Mouse (Mus musculus): ENCODE results near the gene Rprd1b. TPM values are rescaled to one million over a fixed set of nuclear protein-coding genes. Genes with fewer than 3 reads are reported as not detected.

The Rprd1b gene
- polyA plus RNA-seq, 1 experiment = 5.5 TPM

DNA sequence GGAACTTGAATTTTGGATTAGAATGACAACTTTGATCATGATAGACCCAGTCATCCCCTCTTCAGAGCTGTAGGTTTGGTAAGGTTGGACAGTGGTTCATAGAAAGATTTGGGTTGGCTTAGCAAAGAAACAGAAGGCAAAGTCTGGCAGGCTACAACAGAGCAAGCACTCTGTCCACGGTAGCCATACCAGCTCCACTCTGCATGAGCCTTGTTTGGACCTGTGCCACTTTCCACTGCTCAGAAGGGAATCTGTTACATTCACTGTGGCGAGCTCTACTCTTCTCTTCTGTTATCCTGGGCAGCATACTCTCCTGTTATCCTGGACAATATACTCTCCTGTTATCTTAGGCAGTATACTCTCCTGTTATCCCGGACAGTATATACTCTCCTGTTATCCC lies 29.5 kb upstream of the Rprd1b start:
- Histone ChIP-seq H3K27me3 (replicated peaks) (no peaks in the 10 kb centered on the region), H3K4me1 (peaks cover 38% of the 10 kb centered on the region), H3K9me3 (no peaks in the 10 kb centered on the region), H3K36me3 (replicated peaks; ENCODE audit: low read length) (peaks cover 81% of the 10 kb centered on the region), H3K4me3 (replicated peaks) (no peak overlapping the region)
- TF ChIP-seq GATA1 (IDR thresholded peaks at IDR 0.05; ENCODE audit: borderline replicate concordance, low read length) = no peak
- TF ChIP-seq FLI1 (IDR thresholded peaks at IDR 0.05; ENCODE audit: low read length) = no peak

DNA sequence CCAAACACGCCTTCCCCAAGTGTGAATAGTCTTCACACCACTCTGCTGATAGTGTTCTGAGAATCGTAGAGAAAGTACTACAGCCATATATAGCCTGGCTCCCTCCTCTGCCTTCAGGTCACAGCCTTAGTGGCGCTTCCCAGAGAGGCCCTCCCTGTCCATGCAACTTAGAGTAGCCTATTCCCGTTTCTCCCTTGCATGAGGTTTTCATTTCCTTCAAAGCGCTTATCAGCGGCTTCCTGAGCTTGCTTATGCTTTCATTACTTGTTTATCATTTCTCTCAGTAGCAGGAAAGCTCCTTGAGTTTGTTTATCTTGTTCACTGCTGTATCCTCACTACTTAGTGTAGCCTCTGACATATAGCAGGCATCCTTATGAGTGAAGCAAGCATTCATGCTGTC lies 23.7 kb upstream of the Rprd1b start:
- Histone ChIP-seq H3K4me3 (replicated peaks) (peak overlapping the region; percentile 20), H3K4me1 (peaks cover 39% of the 10 kb centered on the region), H3K9me3 (peaks cover 6% of the 10 kb centered on the region), H3K27me3 (replicated peaks) (no peaks in the 10 kb centered on the region), H3K36me3 (replicated peaks; ENCODE audit: low read length) (peaks cover 82% of the 10 kb centered on the region)
- no peak for TF ChIP-seq GATA1 (IDR thresholded peaks at IDR 0.05; ENCODE audit: borderline replicate concordance, low read length)
- no peak for TF ChIP-seq FLI1 (IDR thresholded peaks at IDR 0.05; ENCODE audit: low read length)

DNA sequence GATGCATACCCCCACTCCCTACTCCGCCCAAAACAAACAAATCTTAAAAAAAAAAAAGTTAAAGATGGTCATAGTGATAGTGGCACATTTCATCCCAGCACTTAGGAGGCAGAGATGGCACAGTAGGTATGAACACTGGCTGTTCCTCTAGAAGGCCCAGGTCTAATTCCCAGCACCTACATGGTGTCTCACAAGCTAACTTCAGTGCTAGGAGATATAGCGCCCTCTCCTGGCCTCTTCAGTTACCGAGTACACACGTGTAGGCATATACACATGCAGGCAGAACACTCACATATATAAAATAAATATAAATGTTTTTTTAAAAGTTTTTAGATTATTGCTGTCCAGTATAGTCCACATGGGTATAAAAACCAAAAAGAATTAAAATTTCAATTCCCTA lies 22.7 kb upstream of the Rprd1b start:
- Histone ChIP-seq H3K4me3 (replicated peaks) (no peak overlapping the region), H3K4me1 (peaks cover 44% of the 10 kb centered on the region), H3K27me3 (replicated peaks) (no peaks in the 10 kb centered on the region), H3K36me3 (replicated peaks; ENCODE audit: low read length) (peaks cover 81% of the 10 kb centered on the region), H3K9me3 (peaks cover 6% of the 10 kb centered on the region)
- TF ChIP-seq FLI1 (IDR thresholded peaks at IDR 0.05; ENCODE audit: low read length) (no peak), GATA1 (IDR thresholded peaks at IDR 0.05; ENCODE audit: borderline replicate concordance, low read length) (no peak)

DNA sequence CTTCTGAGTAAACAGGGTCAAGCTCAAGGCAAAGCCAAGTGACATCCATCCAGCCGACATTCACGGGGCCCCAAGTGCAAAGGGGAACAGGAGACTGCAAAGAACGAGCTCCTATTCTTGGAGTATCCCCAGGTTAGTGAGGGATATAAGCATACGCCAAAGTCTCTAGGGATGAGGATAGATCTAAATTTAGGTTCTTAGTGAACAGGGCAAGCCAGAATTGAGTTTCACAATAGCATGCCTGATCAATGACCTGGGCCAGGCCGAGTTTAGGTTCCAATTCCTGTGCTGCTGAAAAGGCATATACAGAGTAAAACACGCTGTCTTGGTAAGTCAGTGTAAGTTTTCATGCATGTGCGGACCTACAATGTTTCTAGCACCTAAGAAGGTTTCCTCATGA lies 18.9 kb upstream of the Rprd1b start:
- H3K36me3 ChIP-seq (replicated peaks; ENCODE audit: low read length) = peaks cover 64% of the 10 kb centered on the region
- no peak overlapping the region for H3K4me3 ChIP-seq (replicated peaks)
- no peaks in the 10 kb centered on the region for H3K27me3 ChIP-seq (replicated peaks)
- peaks cover 38% of the 10 kb centered on the region for H3K4me1 ChIP-seq
- no peak for TF ChIP-seq GATA1 (IDR thresholded peaks at IDR 0.05; ENCODE audit: borderline replicate concordance, low read length)
- no peak for TF ChIP-seq FLI1 (IDR thresholded peaks at IDR 0.05; ENCODE audit: low read length)
- peaks cover 3% of the 10 kb centered on the region; the same call in 1 of the 2 replicates for H3K9me3 ChIP-seq

DNA sequence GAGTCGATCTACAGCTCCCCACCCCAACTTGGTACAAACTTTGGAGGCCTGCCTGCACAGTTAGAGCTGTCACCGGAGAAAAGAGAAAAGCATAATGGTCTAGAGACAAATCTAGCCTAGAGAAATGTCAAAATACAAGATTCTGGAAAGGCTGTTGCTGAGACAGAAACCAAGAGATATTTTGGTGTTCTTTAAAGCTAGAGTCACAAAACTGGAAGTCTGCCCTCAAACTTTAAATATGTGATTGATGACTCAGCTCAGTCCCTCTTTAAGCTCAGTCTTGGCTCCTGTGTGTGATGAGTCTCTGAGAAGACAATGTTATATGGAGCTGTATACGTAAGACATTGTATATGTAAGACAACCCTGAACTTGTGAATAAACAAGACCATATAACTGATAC lies 15.7 kb upstream of the Rprd1b start:
- H3K36me3 ChIP-seq (replicated peaks; ENCODE audit: low read length) = peaks cover 39% of the 10 kb centered on the region
- no peaks in the 10 kb centered on the region for H3K9me3 ChIP-seq
- peaks cover 20% of the 10 kb centered on the region for H3K4me1 ChIP-seq
- no peak overlapping the region for H3K4me3 ChIP-seq (replicated peaks)
- TF ChIP-seq FLI1 (IDR thresholded peaks at IDR 0.05; ENCODE audit: low read length) (no peak), GATA1 (IDR thresholded peaks at IDR 0.05; ENCODE audit: borderline replicate concordance, low read length) (no peak)
- no peaks in the 10 kb centered on the region for H3K27me3 ChIP-seq (replicated peaks)

DNA sequence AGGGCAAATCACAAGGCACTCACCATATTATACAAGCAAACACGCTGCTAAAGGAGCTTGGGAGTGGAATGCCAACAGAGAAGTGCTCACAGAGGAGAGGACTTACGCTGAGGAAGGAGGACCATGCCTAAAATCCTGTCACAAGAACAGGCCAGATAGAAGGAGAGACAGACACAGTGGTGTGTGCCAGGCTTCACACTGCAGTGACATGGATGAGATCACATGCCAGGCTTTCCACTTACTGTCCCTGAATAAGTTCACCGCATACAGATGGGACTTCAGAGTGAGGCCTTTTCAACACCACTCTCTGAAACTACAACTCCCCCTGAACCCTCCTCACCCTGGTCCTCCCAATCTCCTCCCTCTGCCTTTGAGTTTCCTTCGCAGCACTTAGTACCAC lies 11.0 kb upstream of the Rprd1b start:
- Histone ChIP-seq H3K36me3 (replicated peaks; ENCODE audit: low read length) (peaks cover 10% of the 10 kb centered on the region), H3K4me1 (peaks cover 31% of the 10 kb centered on the region)
- TF ChIP-seq FLI1 (IDR thresholded peaks at IDR 0.05; ENCODE audit: low read length) (no peak), GATA1 (IDR thresholded peaks at IDR 0.05; ENCODE audit: borderline replicate concordance, low read length) (no peak)

DNA sequence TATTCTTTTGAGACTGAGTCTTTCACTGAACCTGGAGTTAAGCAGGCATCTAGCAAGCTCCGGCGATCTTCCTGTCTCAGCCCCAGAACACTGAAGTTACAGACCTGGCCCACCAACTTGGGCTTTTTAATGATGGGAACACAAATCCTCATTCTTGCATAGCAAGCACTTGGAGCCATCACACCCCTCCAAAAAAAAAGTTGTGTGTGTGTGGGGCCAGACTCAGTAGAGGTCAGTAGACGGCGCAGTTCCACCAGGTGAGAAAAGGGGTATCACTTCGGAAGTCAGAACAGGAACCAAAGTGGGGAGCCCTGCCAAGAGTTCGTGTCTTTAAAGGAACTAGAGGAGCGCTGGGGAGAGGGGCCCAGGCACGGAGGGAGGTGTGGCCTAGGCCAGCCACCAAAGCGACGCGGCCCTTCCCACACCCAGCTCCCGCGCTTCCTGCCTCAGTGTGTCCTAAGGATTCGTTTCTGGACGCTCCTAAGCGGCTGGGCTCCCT lies 393 bp upstream of the Rprd1b start:
- peaks cover 53% of the 10 kb centered on the region for H3K4me1 ChIP-seq

More for the DNA sequence above, 11.0 kb upstream of the Rprd1b start:
- Histone ChIP-seq H3K9me3 (no peaks in the 10 kb centered on the region), H3K27me3 (replicated peaks) (no peaks in the 10 kb centered on the region), H3K4me3 (replicated peaks) (no peak overlapping the region)

GRCm38 (mm10) chr2:158030007-158030406 lies 1.7 kb downstream of the Rprd1b start:
- peaks cover 57% of the 10 kb centered on the region for H3K4me1 ChIP-seq
- TF ChIP-seq GATA1 (IDR thresholded peaks at IDR 0.05; ENCODE audit: borderline replicate concordance, low read length) = no peak
- TF ChIP-seq FLI1 (IDR thresholded peaks at IDR 0.05; ENCODE audit: low read length) = no peak
- peaks cover 10% of the 10 kb centered on the region for H3K36me3 ChIP-seq (replicated peaks; ENCODE audit: low read length)

More for the DNA sequence above, 393 bp upstream of the Rprd1b start:
- Histone ChIP-seq H3K27me3 (replicated peaks) (no peaks in the 10 kb centered on the region), H3K9me3 (no peaks in the 10 kb centered on the region), H3K36me3 (replicated peaks; ENCODE audit: low read length) (peaks cover 3% of the 10 kb centered on the region), H3K4me3 (replicated peaks) (peak overlapping the region; percentile 94)
- TF ChIP-seq FLI1 (IDR thresholded peaks at IDR 0.05; ENCODE audit: low read length) (no peak), GATA1 (IDR thresholded peaks at IDR 0.05; ENCODE audit: borderline replicate concordance, low read length) (no peak)

GRCm38 (mm10) chr2:158035813-158036212 lies 7.5 kb downstream of the Rprd1b start:
- H3K4me1 ChIP-seq = peaks cover 35% of the 10 kb centered on the region
- no peaks in the 10 kb centered on the region for H3K9me3 ChIP-seq
- no peak for TF ChIP-seq FLI1 (IDR thresholded peaks at IDR 0.05; ENCODE audit: low read length)
- TF ChIP-seq GATA1 (IDR thresholded peaks at IDR 0.05; ENCODE audit: borderline replicate concordance, low read length) = no peak
- no peaks in the 10 kb centered on the region for H3K27me3 ChIP-seq (replicated peaks)
- no peak overlapping the region for H3K4me3 ChIP-seq (replicated peaks)
- H3K36me3 ChIP-seq (replicated peaks; ENCODE audit: low read length) = peaks cover 60% of the 10 kb centered on the region

More at GRCm38 (mm10) chr2:158030007-158030406, 1.7 kb downstream of the Rprd1b start:
- Histone ChIP-seq H3K9me3 (no peaks in the 10 kb centered on the region), H3K4me3 (replicated peaks) (peak overlapping the region; percentile 85), H3K27me3 (replicated peaks) (no peaks in the 10 kb centered on the region)

- Histone ChIP-seq H3K36me3 (replicated peaks; ENCODE audit: low read length) (peaks cover 63% of the 10 kb centered on the region), H3K27me3 (replicated peaks) (no peaks in the 10 kb centered on the region)
- TF ChIP-seq FLI1 (IDR thresholded peaks at IDR 0.05; ENCODE audit: low read length) (no peak), GATA1 (IDR thresholded peaks at IDR 0.05; ENCODE audit: borderline replicate concordance, low read length) (no peak)
Measured at GRCm38 (mm10) chr2:158036408-158036807, 8.1 kb downstream of the Rprd1b start.

More at GRCm38 (mm10) chr2:158036408-158036807, 8.1 kb downstream of the Rprd1b start:
- no peak overlapping the region for H3K4me3 ChIP-seq (replicated peaks)
- no peaks in the 10 kb centered on the region for H3K9me3 ChIP-seq
- peaks cover 29% of the 10 kb centered on the region for H3K4me1 ChIP-seq
